Mouse (Mus musculus) erythroblast, embryonic 14.5 days (primary cell): ENCODE results near the gene Ccne1.

Source experiments
- GATA1 ChIP-seq: IDR thresholded peaks from 2 replicates; pipeline ENCODE4 v1.6.1; 2012; ENCODE audit warnings: low read length, inconsistent platforms, mixed read lengths
- TAL1 ChIP-seq: IDR thresholded peaks from 3 replicates; pipeline ENCODE4 v1.6.1; 2012; ENCODE audit warnings: low read length, inconsistent platforms, mixed read lengths

DNA sequence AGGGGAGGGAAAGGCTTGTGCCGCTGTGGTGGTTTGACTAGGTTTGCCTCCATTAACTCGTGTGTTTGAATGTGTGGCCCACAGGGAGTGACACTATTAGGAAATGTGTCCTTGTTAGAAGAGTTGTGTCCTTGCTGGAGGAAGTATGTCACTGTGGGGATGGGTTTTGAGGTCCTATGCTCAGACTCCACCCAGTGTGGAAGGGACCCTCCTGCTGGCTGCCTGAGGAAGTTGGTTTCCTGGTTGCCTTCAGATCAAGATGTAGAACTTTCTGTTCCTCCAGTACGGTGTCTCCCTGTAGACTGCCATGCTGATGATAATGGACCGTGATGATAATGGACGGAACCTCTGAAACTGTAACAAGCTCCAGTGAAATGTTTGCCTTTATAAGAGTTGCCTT, 27.1 kb upstream of the Ccne1 start:
- TF ChIP-seq GATA1 (no peak), TAL1 (no peak)
